In genomic region chr4:83215776-83216175, GRCm38 (mm10) we compare ENCODE assay signal across 19 mouse cellular contexts.
DNase-seq lines count a peak whose midpoint lies in the region; ATAC-seq and TF ChIP-seq lines count a peak whose summit lies in the region.
"Had no signal": no experiment of that assay in that cellular context is flagged by ENCODE, and none has a peak within 500 bp of the region (broad histone marks: within the 10 kb centered on the region; RNA-seq: fewer than 3 reads in every experiment).

No protein-coding gene starts in this region.

- no peak overlapping the region for H3K4me2 ChIP-seq in kidney, postnatal 0 days (ENCODE audit: low read length)
- no peak overlapping the region for H3K4me2 ChIP-seq in embryonic facial prominence, embryonic 13.5 days
- no peak overlapping the region for H3K4me2 ChIP-seq in forebrain, embryonic 13.5 days
- H3K4me2 ChIP-seq: hindbrain, embryonic 14.5 days; liver, embryonic 15.5 days; midbrain, embryonic 11.5 days; neural tube, embryonic 12.5 days had no signal

- no peak for TF ChIP-seq POLR2A in heart, adult 2 months (IDR thresholded peaks at IDR 0.05; ENCODE audit: insufficient read depth, low read depth, low read length)

- no peak overlapping the region for H3K4me3 ChIP-seq in heart, adult 2 months
- no peak overlapping the region for H3K4me3 ChIP-seq in kidney, postnatal 0 days (replicated peaks; ENCODE audit: low read depth, low read length)
- H3K4me3 ChIP-seq in embryonic facial prominence, embryonic 13.5 days, result no peak overlapping the region
- H3K4me3 ChIP-seq in forebrain, embryonic 13.5 days, result no peak overlapping the region
- H3K4me3 ChIP-seq: left cerebral cortex, adult 2 months; liver, embryonic 15.5 days; neural tube, embryonic 12.5 days had no signal

- intact Hi-C loops in heart, adult 2 months (cut with DNase I), result no loop called here

- no peaks in the 10 kb centered on the region for H3K27me3 ChIP-seq in heart, adult 2 months (ENCODE audit: control insufficient read depth, insufficient read depth, low read length)
- H3K27me3 ChIP-seq in kidney, postnatal 0 days (ENCODE audit: insufficient read depth, low read length), result no peaks in the 10 kb centered on the region
- H3K27me3 ChIP-seq in embryonic facial prominence, embryonic 13.5 days, result no peaks in the 10 kb centered on the region
- no peaks in the 10 kb centered on the region for H3K27me3 ChIP-seq in forebrain, embryonic 13.5 days
- H3K27me3 ChIP-seq: CH12.LX; liver, embryonic 15.5 days; neural tube, embryonic 12.5 days had no signal

- DNase-seq in heart, adult 11 months, result peak; percentile 63
- no peak for DNase-seq in heart, adult 2 months
- DNase-seq in kidney, postnatal 0 days (ENCODE audit: low spot score), result no peak
- DNase-seq in kidney, adult 18-20 months, result no peak
- DNase-seq in embryo, embryonic 10.5 days (ENCODE audit: low spot score), result no peak
- DNase-seq in gastrocnemius, postnatal 25 days, result no peak
- DNase-seq: adrenal gland, postnatal 14 days; cerebellum, adult 9-11 months; gastrocnemius, postnatal 10 days; kidney, postnatal 25 days; right cerebral cortex, adult 18-20 months had no signal

- TF ChIP-seq CTCF in heart, adult 2 months (IDR thresholded peaks at IDR 0.05), result no peak
- no peak for TF ChIP-seq CTCF in kidney, postnatal 0 days (IDR thresholded peaks at IDR 0.05; ENCODE audit: low read depth)

- H3K36me3 ChIP-seq in heart, adult 2 months (ENCODE audit: control insufficient read depth, insufficient read depth, low read length), result no peaks in the 10 kb centered on the region
- H3K36me3 ChIP-seq in kidney, postnatal 0 days (ENCODE audit: insufficient read depth, low read length), result no peaks in the 10 kb centered on the region
- no peaks in the 10 kb centered on the region for H3K36me3 ChIP-seq in embryonic facial prominence, embryonic 13.5 days
- H3K36me3 ChIP-seq in forebrain, embryonic 13.5 days (ENCODE audit: poor library complexity, severe bottlenecking), result no peaks in the 10 kb centered on the region
- H3K36me3 ChIP-seq: liver, embryonic 15.5 days; neural tube, embryonic 12.5 days had no signal

- ATAC-seq in kidney, postnatal 0 days (replicated peaks; ENCODE audit: low FRiP score, low read depth), result no peak
- ATAC-seq in embryonic facial prominence, embryonic 13.5 days (ENCODE audit: insufficient number of reproducible peaks, insufficient read depth, low FRiP score, low TSS enrichment, low read depth), result no peak
- ATAC-seq in forebrain, embryonic 13.5 days, result 0 out of 2 replicates have a peak, but pooled peaks have one; percentile 3

- H3K9me3 ChIP-seq in kidney, postnatal 0 days (replicated peaks; ENCODE audit: low read length), result no peaks in the 10 kb centered on the region
- H3K9me3 ChIP-seq in embryonic facial prominence, embryonic 13.5 days, result no peaks in the 10 kb centered on the region
- no peaks in the 10 kb centered on the region for H3K9me3 ChIP-seq in forebrain, embryonic 13.5 days (replicated peaks)
- H3K9me3 ChIP-seq: liver, embryonic 15.5 days; neural tube, embryonic 12.5 days had no signal

- no peak overlapping the region for H3K27ac ChIP-seq in heart, adult 2 months
- H3K27ac ChIP-seq in kidney, postnatal 0 days, result peak overlapping the region; percentile 40; the same call in 1 of the 2 replicates
- H3K27ac ChIP-seq in embryonic facial prominence, embryonic 13.5 days, result peak overlapping the region; percentile 73
- peak overlapping the region; percentile 77 for H3K27ac ChIP-seq in forebrain, embryonic 13.5 days
- H3K27ac ChIP-seq: hindbrain, embryonic 14.5 days; liver, embryonic 15.5 days; neural tube, embryonic 12.5 days had no signal

- TF ChIP-seq EP300 in heart, adult 2 months (IDR thresholded peaks at IDR 0.05; ENCODE audit: insufficient read depth, low read depth, low read length), result no peak

- WGBS in heart, adult 2 months, result 91% methylated on average over 1 of the region's 1 CpGs
- WGBS in kidney, postnatal 0 days, result 56% methylated on average over 1 of the region's 1 CpGs
- WGBS in embryonic facial prominence, embryonic 13.5 days, result 74% methylated on average over 1 of the region's 1 CpGs
- 90% methylated on average over 1 of the region's 1 CpGs for WGBS in forebrain, embryonic 13.5 days

- H3K4me1 ChIP-seq in heart, adult 2 months (ENCODE audit: control insufficient read depth, insufficient read depth, low read length), result no peaks in the 10 kb centered on the region
- H3K4me1 ChIP-seq in kidney, postnatal 0 days (replicated peaks; ENCODE audit: insufficient read depth, low read length), result no peaks in the 10 kb centered on the region
- H3K4me1 ChIP-seq in embryonic facial prominence, embryonic 13.5 days, result peaks cover 19% of the 10 kb centered on the region
- H3K4me1 ChIP-seq in forebrain, embryonic 13.5 days, result peaks cover 17% of the 10 kb centered on the region
- H3K4me1 ChIP-seq: liver, embryonic 15.5 days; neural tube, embryonic 12.5 days had no signal

- H3K9ac ChIP-seq in heart, adult 2 months (ENCODE audit: low read depth, low read length), result no peak overlapping the region
- H3K9ac ChIP-seq in kidney, postnatal 0 days (ENCODE audit: low read depth, low read length), result no peak overlapping the region
- no peak overlapping the region for H3K9ac ChIP-seq in embryonic facial prominence, embryonic 13.5 days
- no peak overlapping the region for H3K9ac ChIP-seq in forebrain, embryonic 13.5 days
- H3K9ac ChIP-seq: hindbrain, embryonic 14.5 days; liver, embryonic 15.5 days; neural tube, embryonic 12.5 days had no signal

- H3K79me2 ChIP-seq in heart, adult 2 months (replicated peaks; ENCODE audit: control insufficient read depth, insufficient read depth, low read length), result no peaks in the 10 kb centered on the region
